Mouse (Mus musculus) heart, adult 18-20 months (tissue): ENCODE measurements around the gene Ninl. TPM values are rescaled to one million over a fixed set of nuclear protein-coding genes. Genes with fewer than 3 reads are reported as not detected.

Experiments
- DNase-seq, 2 experiments: peaks; one replicate each; pipeline ENCODE4 v3.0.0; 2021 to 2022; ENCODE audit warnings: mixed read lengths in 1 of 2
- total RNA-seq, 2 experiments: library from RNA; stranded (reverse); gene quantifications; 2 replicates each; pipeline ENCODE4 v1.2.3; 2021

The Ninl gene
- total RNA-seq, 2 experiments from 2014 or later: 2.3 to 3.3 TPM

- no peak for DNase-seq
These were observed 41.6 kb downstream of the Ninl start for GRCm38 (mm10) chr2:150997618-150998017.

GRCm38 (mm10) chr2:150995324-150995723 lies 43.9 kb downstream of the Ninl start:
- DNase-seq: no peak

GRCm38 (mm10) chr2:150991050-150991449 lies 48.1 kb downstream of the Ninl start:
- DNase-seq: no peak

GRCm38 (mm10) chr2:150990506-150990905 lies 48.7 kb downstream of the Ninl start:
- DNase-seq: no peak

- DNase-seq: no peak
These were observed 53.8 kb downstream of the Ninl start for GRCm38 (mm10) chr2:150985359-150985758.

- DNase-seq: no peak
These were observed 57.1 kb downstream of the Ninl start for GRCm38 (mm10) chr2:150982051-150982450.

GRCm38 (mm10) chr2:150981524-150981923 lies 57.7 kb downstream of the Ninl start:
- no peak for DNase-seq

GRCm38 (mm10) chr2:150979861-150980620 lies 59.1 kb downstream of the Ninl start:
- DNase-seq: no peak

GRCm38 (mm10) chr2:150978791-150979190 lies 60.4 kb downstream of the Ninl start:
- no peak for DNase-seq

- no peak for DNase-seq
These were observed 61.5 kb downstream of the Ninl start for GRCm38 (mm10) chr2:150977676-150978075.

- DNase-seq: no peak
These were observed 62.3 kb downstream of the Ninl start for GRCm38 (mm10) chr2:150976871-150977270.

GRCm38 (mm10) chr2:150973401-150974115 lies 65.6 kb downstream of the Ninl start:
- DNase-seq: no peak

GRCm38 (mm10) chr2:150972681-150973080 lies 66.5 kb downstream of the Ninl start:
- DNase-seq: no peak

GRCm38 (mm10) chr2:150971856-150972255 lies 67.3 kb downstream of the Ninl start:
- DNase-seq: no peak

- no peak for DNase-seq
These were observed 70.0 kb downstream of the Ninl start for GRCm38 (mm10) chr2:150969231-150969630.

GRCm38 (mm10) chr2:150967491-150967890 lies 71.7 kb downstream of the Ninl start:
- DNase-seq: no peak

GRCm38 (mm10) chr2:150965951-150966350 lies 73.2 kb downstream of the Ninl start:
- no peak for DNase-seq

GRCm38 (mm10) chr2:150964641-150965040 lies 74.5 kb downstream of the Ninl start:
- no peak for DNase-seq

GRCm38 (mm10) chr2:150963246-150963645 lies 75.9 kb downstream of the Ninl start:
- DNase-seq: no peak

- DNase-seq: no peak
These were observed 79.7 kb downstream of the Ninl start for GRCm38 (mm10) chr2:150959521-150959920.

- no peak for DNase-seq
These were observed 83.3 kb downstream of the Ninl start for GRCm38 (mm10) chr2:150955859-150956258.

- no peak for DNase-seq
These were observed 88.0 kb downstream of the Ninl start for GRCm38 (mm10) chr2:150951201-150951600.

GRCm38 (mm10) chr2:150950056-150950455 lies 89.1 kb downstream of the Ninl start:
- no peak for DNase-seq

- no peak for DNase-seq
These were observed 89.5 kb downstream of the Ninl start for GRCm38 (mm10) chr2:150949652-150950051.
